Comparison of ENCODE assay signal across 7 mouse cellular contexts in the genomic region with DNA sequence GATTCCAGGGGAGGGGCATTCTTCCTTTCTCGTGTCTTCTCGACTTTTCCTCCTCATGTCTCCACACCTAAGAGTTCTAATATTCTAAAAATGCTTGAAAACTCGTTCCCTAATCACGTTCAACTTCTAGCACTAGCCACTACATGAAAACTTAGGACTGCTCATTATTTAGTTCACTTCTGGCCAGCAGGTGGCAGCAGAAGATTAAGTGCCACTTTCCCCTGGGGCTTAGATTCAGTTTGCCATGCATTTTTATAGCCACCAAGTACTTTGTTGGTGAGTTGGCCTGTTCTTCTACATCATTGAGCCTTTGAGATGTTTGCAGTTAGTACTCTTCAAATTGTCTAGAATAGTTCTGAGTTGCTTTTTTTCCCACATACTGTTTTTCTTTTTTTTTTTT. TPM values are rescaled to one million over a fixed set of nuclear protein-coding genes. Genes with fewer than 3 reads are reported as not detected.
DNase-seq lines count a peak whose midpoint lies in the region; ATAC-seq and TF ChIP-seq lines count a peak whose summit lies in the region.

No protein-coding gene starts in this region.

- ATAC-seq in forebrain, embryonic 14.5 days, result no peak
- ATAC-seq in hindbrain, postnatal 0 days, result 0 out of 2 replicates have a peak, but pooled peaks have one; percentile 72

- H3K9me3 ChIP-seq in forebrain, embryonic 14.5 days (replicated peaks; ENCODE audit: control insufficient read depth, low read length), result no peaks in the 10 kb centered on the region
- H3K9me3 ChIP-seq in hindbrain, postnatal 0 days (ENCODE audit: low read length), result no peaks in the 10 kb centered on the region

- H3K27ac ChIP-seq in forebrain, embryonic 14.5 days (ENCODE audit: low read depth, low read length), result no peak overlapping the region
- no peak overlapping the region for H3K27ac ChIP-seq in hindbrain, postnatal 0 days

- no peak overlapping the region for H3K4me3 ChIP-seq in forebrain, embryonic 14.5 days (ENCODE audit: low read depth, low read length)
- no peak overlapping the region for H3K4me3 ChIP-seq in hindbrain, postnatal 0 days (ENCODE audit: low read length)

- H3K4me1 ChIP-seq in forebrain, embryonic 14.5 days (ENCODE audit: control insufficient read depth, insufficient read depth, low read length), result no peaks in the 10 kb centered on the region
- H3K4me1 ChIP-seq in hindbrain, postnatal 0 days (ENCODE audit: insufficient read depth, low read length), result no peaks in the 10 kb centered on the region

- no peaks in the 10 kb centered on the region for H3K27me3 ChIP-seq in forebrain, embryonic 14.5 days (replicated peaks; ENCODE audit: control insufficient read depth, insufficient read depth, low read length)
- no peaks in the 10 kb centered on the region for H3K27me3 ChIP-seq in hindbrain, postnatal 0 days (ENCODE audit: insufficient read depth, low read length)

- 12% methylated on average over 4 of the region's 4 CpGs for WGBS in forebrain, embryonic 14.5 days
- 6% methylated on average over 4 of the region's 4 CpGs for WGBS in hindbrain, postnatal 0 days

- H3K36me3 ChIP-seq in forebrain, embryonic 14.5 days (ENCODE audit: control insufficient read depth, insufficient read depth, low read length), result no peaks in the 10 kb centered on the region
- no peaks in the 10 kb centered on the region for H3K36me3 ChIP-seq in hindbrain, postnatal 0 days (ENCODE audit: insufficient read depth, low read length)

- no peak overlapping the region for H3K4me2 ChIP-seq in forebrain, embryonic 14.5 days (ENCODE audit: low read length)
- no peak overlapping the region for H3K4me2 ChIP-seq in hindbrain, postnatal 0 days (ENCODE audit: low read depth, low read length)

- H3K9ac ChIP-seq in forebrain, embryonic 14.5 days (ENCODE audit: low read length), result no peak overlapping the region
- H3K9ac ChIP-seq in hindbrain, postnatal 0 days (replicated peaks; ENCODE audit: low read length), result no peak overlapping the region

- DNase-seq in R1 (ENCODE audit: low read depth, low spot score), result peak; percentile 81
- peak; percentile 60 for DNase-seq in c-Kit-positive CD71-positive TER-119-positive erythroid progenitor cells, embryonic 14.5 days (ENCODE audit: low spot score)
- peak; percentile 88 for DNase-seq in forebrain, embryonic 14.5 days (ENCODE audit: low spot score)
- DNase-seq in hindbrain, postnatal 0 days (ENCODE audit: low spot score), result peak; percentile 90
- DNase-seq in left cerebral cortex, adult 11 months (ENCODE audit: low spot score), result peak; percentile 58
- DNase-seq in mesoderm, embryonic 11.5 days (ENCODE audit: low read depth, low spot score), result peak; percentile 82
- peak; percentile 29 to 72 for DNase-seq in spleen, adult 18-20 months

- TF ChIP-seq CTCF in hindbrain, postnatal 0 days (IDR thresholded peaks at IDR 0.05; ENCODE audit: low read depth), result peak; percentile 91

RNA-seq across cellular contexts. Expression of a gene that starts 6.5 kb away (rescaled TPM):
- 22.8 and 24.7 TPM in 2 replicates for polyA plus RNA-seq in forebrain, embryonic 14.5 days (2014; fragmentation: Nextera tagmentation; extraction: Ambion mirVana)
- 6.8 and 6.9 TPM in 2 replicates for total RNA-seq in hindbrain, postnatal 0 days (2014; rRNA removed)
- 18.9 and 22.1 TPM in 2 replicates for polyA plus RNA-seq in hindbrain, postnatal 0 days (2015; fragmentation: Nextera tagmentation; extraction: Ambion mirVana)

RNA-seq across cellular contexts. Expression of a gene that starts 47.1 kb away (rescaled TPM):
- 0.05 and 0.19 TPM in 2 replicates for polyA plus RNA-seq in forebrain, embryonic 14.5 days (2014; fragmentation: Nextera tagmentation; extraction: Ambion mirVana)
- 0.86 and 0.99 TPM in 2 replicates for total RNA-seq in hindbrain, postnatal 0 days (2014; rRNA removed)
- 0.36 and 0.47 TPM in 2 replicates for polyA plus RNA-seq in hindbrain, postnatal 0 days (2015; fragmentation: Nextera tagmentation; extraction: Ambion mirVana)
